Mouse (Mus musculus) left cerebral cortex, adult 2 months (tissue): ENCODE data around the gene Tmem8b. TPM values are rescaled to one million over a fixed set of nuclear protein-coding genes. Genes with fewer than 3 reads are reported as not detected.

Source experiments
- DNase-seq, 2 experiments: peaks; one replicate each; pipeline ENCODE4 v3.0.0; 2021 to 2022; ENCODE audit warnings: low spot score in 2 of 2, mixed read lengths in 1 of 2; ENCODE audit errors: extremely low spot score in 1 of 2
- H3K27ac ChIP-seq: fragments of 200-600 bp; 2 replicates; pipeline ENCODE4 v1.8.1; 2022
- H3K4me3 ChIP-seq: fragments of 200-600 bp; 2 replicates; pipeline ENCODE4 v1.8.1; 2022
- CTCF ChIP-seq: fragments of 200-600 bp; IDR thresholded peaks from 2 replicates; pipeline ENCODE4 v1.8.1; 2022; ENCODE audit warnings: antibody characterized with exemption, mild to moderate bottlenecking, moderate library complexity
- intact Hi-C: fragments of 180-260 bp; cut with DNase I; formaldehyde crosslinking; loops from one replicate; pipeline ENCODE4 v1.15.1; 2025
- microRNA-seq, 2 experiments: library from miRNA; unstranded; fragments of <30 nt; microRNA quantifications; one replicate each; pipeline ENCODE4 v1.2.0; 2021
- total RNA-seq, 2 experiments: library from RNA; stranded (reverse); gene quantifications; 2 replicates each; pipeline ENCODE4 v1.2.3; 2021

Tmem8b gene
- total RNA-seq, 2 experiments from 2014 or later: 63.1 to 66.2 TPM

GRCm38 (mm10) chr4:43727718-43728575 lies 59.2 kb downstream of the Tmem8b start:
- intact Hi-C loops: no loop called here
- Histone ChIP-seq H3K27ac (peak overlapping the region; percentile 51; the same call in 1 of the 2 replicates), H3K4me3 (no peak overlapping the region)
- no peak for TF ChIP-seq CTCF
- no peak for DNase-seq

DNA sequence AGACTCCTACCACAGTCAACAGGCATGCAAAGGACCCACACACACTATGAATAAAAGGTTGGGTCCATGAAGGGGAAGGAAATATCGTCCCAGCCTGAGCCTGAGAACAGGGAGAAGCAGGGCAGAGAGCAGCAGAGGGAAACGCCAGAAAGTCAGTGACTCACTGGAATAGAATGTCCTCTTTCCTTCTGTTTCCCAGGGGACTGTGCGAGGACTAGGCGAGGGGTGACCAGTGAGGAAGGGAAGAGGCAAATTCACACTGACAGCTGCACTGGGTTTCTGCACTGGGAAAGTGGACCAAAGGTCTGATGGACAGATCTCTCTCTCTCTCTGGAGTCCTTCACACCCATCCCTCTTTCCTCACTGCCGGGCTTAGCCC lies 59.8 kb downstream of the Tmem8b start:
- no peak for TF ChIP-seq CTCF
- intact Hi-C loops: no loop called here

DNA sequence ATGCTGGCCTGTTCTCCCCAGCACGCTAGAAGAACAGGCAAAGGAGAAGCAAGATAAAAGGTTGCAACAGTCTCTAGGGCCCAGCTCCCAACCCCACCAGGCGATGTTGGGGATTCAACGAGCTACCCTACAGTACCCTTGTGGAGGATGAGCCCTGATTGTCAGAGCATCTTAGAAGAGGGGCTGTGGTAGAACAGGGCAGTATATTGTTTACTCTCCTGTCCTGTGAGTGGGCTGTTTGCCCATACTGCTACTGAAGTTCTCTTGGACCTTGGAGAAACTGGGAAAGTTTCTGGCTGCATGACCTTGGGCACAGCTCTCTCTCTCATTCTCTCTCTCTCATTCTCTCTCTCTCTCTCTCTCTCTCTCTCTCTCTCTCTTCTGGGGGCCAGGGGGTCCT lies 60.4 kb downstream of the Tmem8b start:
- Histone ChIP-seq H3K27ac (peak overlapping the region; percentile 50; the same call in 1 of the 2 replicates), H3K4me3 (no peak overlapping the region)
- no peak for DNase-seq
- intact Hi-C loops: no loop called here
- TF ChIP-seq CTCF: no peak

More for the DNA sequence above, 59.8 kb downstream of the Tmem8b start:
- Histone ChIP-seq H3K27ac (peak overlapping the region; percentile 51; the same call in 1 of the 2 replicates), H3K4me3 (no peak overlapping the region)
- no peak for DNase-seq

GRCm38 (mm10) chr4:43729794-43730550 lies 61.2 kb downstream of the Tmem8b start, which contains the start of gene Spaar:
Gene Spaar, plus strand, starts transcription at chr4:43730034.
- intact Hi-C loops: no loop called here
- no peak within 1 kb of the TSS for H3K4me3 ChIP-seq
- H3K27ac ChIP-seq: peak within 1 kb of the TSS; percentile 50
- DNase-seq: no peak
- no peak for TF ChIP-seq CTCF

- intact Hi-C loops: no loop called here
- Histone ChIP-seq H3K4me3 (no peak overlapping the region), H3K27ac (peak overlapping the region; percentile 21)
- TF ChIP-seq CTCF: no peak; the same call in 1 of the 2 replicates
- no peak for DNase-seq
These were observed 62.1 kb downstream of the Tmem8b start for GRCm38 (mm10) chr4:43730750-43731297.

DNA sequence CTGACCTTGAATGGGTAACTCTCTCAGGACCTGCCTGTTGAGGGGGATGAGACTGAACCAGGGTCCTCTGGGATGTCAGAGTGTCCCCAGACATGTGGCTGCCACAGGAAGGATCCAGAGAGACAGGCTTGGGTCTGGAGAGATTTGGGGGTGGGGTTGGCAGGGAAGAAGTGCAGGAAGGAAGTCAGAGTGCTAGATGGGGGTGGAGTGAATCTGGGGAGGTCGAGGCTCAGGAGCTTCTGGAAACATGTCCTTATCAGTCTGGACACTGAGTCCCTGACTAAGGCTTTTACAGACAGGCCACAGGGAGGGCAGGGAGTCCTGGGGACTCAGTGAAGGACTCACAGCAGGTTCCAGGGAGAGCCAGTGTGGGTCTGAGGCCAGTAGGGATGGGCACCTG lies 63.4 kb downstream of the Tmem8b start:
- no peak overlapping the region for H3K27ac ChIP-seq
- TF ChIP-seq CTCF: no peak
- no peak for DNase-seq
- no peak overlapping the region for H3K4me3 ChIP-seq
- intact Hi-C loops: no loop called here

GRCm38 (mm10) chr4:43733186-43733585 lies 64.4 kb downstream of the Tmem8b start:
- DNase-seq: no peak
- no peak overlapping the region for H3K27ac ChIP-seq
- intact Hi-C loops: no loop called here
- no peak for TF ChIP-seq CTCF
- no peak overlapping the region for H3K4me3 ChIP-seq

DNA sequence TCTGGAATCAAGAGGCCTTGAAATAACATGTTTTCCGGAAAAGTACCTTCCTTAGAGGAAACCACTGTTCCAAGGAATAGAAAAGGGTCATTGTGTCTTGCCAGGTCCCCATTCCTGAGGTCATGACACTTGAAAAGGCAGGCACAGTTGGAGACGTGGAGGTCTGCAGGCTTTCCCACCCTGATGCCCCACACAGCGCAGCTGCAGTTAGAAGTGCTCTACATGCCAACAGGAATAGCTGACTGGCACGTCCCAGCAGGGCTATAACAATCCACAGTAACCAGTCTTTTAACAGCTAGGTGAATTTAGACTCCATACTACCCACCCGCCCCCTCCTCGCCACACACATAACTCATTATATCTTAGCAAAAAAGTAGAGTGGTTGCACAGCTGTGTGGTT lies 68.4 kb downstream of the Tmem8b start:
- TF ChIP-seq CTCF: no peak
- intact Hi-C loops: no loop called here
- no peak for DNase-seq
- Histone ChIP-seq H3K27ac (no peak overlapping the region), H3K4me3 (no peak overlapping the region)

DNA sequence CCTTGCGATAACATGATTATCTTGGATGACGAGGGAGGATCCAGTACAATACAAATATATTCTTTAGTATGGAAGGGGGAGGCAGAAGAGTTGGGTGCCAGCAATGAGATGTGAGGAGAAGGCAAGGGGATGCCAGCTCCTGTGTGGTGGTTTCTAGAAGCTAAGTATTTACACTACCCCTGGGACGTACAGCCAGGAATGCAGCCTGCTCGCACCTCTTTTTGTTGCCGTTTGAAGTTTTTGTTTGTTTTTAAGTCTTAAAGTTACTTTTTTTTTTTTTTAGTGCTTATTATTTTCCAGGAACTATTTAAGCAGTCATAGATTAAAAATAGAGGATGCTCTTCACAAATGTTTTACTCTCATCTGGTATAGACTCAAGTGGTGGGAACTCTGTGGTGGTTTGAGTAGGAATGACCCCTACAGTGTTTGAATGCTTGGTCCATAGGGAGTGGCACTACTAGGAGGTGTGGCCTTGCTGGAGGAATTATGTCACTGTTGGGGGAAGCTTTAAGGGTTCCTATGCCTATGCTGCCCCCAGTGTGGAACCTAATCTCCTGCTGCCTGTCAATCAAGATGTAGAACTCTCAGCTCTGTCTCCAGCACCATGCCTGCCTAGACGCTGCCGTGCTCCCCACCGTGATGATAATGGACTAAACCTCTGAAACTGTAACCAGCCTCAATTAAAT lies 70.4 kb downstream of the Tmem8b start:
- Histone ChIP-seq H3K27ac (no peak overlapping the region), H3K4me3 (no peak overlapping the region)
- DNase-seq: no peak
- intact Hi-C loops: no loop called here
- no peak for TF ChIP-seq CTCF

GRCm38 (mm10) chr4:43741526-43741925 lies 72.8 kb downstream of the Tmem8b start:
- intact Hi-C loops: loop anchor here (10.0 kb wide), 1 partner anchor 243 kb away; the partner anchor contains the start of gene Ccin
- Histone ChIP-seq H3K4me3 (no peak overlapping the region), H3K27ac (no peak overlapping the region)
- DNase-seq: no peak
- TF ChIP-seq CTCF: no peak

Small RNA genes within 50 kb of the gene (microRNA-seq; reads per million reads assigned to microRNA genes)
- gene Gm25262: 0 to 0.72 reads per million in 2 experiments

Other genes starting within 250 kb of the Tmem8b start
- 1 to 10 TPM in 1 of 2 experiments, under 1 TPM in 1; 0.68 to 1.3 TPM for gene Fam166b, start 239.8 kb upstream of the Tmem8b start, total RNA-seq
- 100 to 1,000 TPM; 102 to 103 TPM for gene Tesk1, start 227.0 kb upstream of the Tmem8b start, total RNA-seq
- gene Cd72, start 214.3 kb upstream of the Tmem8b start, total RNA-seq: 1 to 10 TPM; 1.1 to 1.4 TPM
- not detected for gene Sit1, start 185.2 kb upstream of the Tmem8b start, total RNA-seq
- 10 to 100 TPM; 28.1 to 31.8 TPM for gene Ccdc107, start 176.1 kb upstream of the Tmem8b start, total RNA-seq
- 1 to 10 TPM in 1 of 2 experiments, under 1 TPM in 1; 0.41 to 1.7 TPM for gene Arhgef39, start 169.3 kb upstream of the Tmem8b start, total RNA-seq
- not detected for gene Car9, start 162.0 kb upstream of the Tmem8b start, total RNA-seq
- 1 to 10 TPM; 7.0 to 8.8 TPM for gene Tpm2, start 145.2 kb upstream of the Tmem8b start, total RNA-seq
- 10 to 100 TPM; 74.6 to 77.9 TPM for gene Creb3, start 106.6 kb upstream of the Tmem8b start, total RNA-seq
- gene Tln1, start 106.3 kb upstream of the Tmem8b start, total RNA-seq: 10 to 100 TPM; 50.7 to 52.2 TPM
- gene Rgp1, start 90.3 kb upstream of the Tmem8b start, total RNA-seq: 10 to 100 TPM; 49.6 to 55.4 TPM
- 10 to 100 TPM; 69.2 to 70.6 TPM for gene Gba2, start 90.1 kb upstream of the Tmem8b start, total RNA-seq
- gene Msmp, start 84.5 kb upstream of the Tmem8b start, total RNA-seq: not detected
- gene Npr2, start 37.0 kb upstream of the Tmem8b start, total RNA-seq: 10 to 100 TPM; 60.9 to 62.0 TPM
- gene Spag8, start 15.4 kb upstream of the Tmem8b start, total RNA-seq: 1 to 10 TPM in 1 of 2 experiments, under 1 TPM in 1; 0.95 to 1.6 TPM
- 10 to 100 TPM; 30.9 to 33.5 TPM for gene Hint2, start 12.5 kb upstream of the Tmem8b start, total RNA-seq
- 1 to 10 TPM; 1.8 to 2.2 TPM for gene Fam221b, start 174 bp downstream of the Tmem8b start, total RNA-seq
- not detected for gene Olfr70, start 31.8 kb downstream of the Tmem8b start, total RNA-seq
- gene Olfr71, start 41.3 kb downstream of the Tmem8b start, total RNA-seq: not detected
- gene Hrct1, start 58.2 kb downstream of the Tmem8b start, total RNA-seq: 1 to 10 TPM in 1 of 2 experiments, under 1 TPM in 1; 0.87 to 1.1 TPM
- gene Spaar, start 61.1 kb downstream of the Tmem8b start, total RNA-seq: under 1 TPM; 0.63 to 1.00 TPM
- gene Olfr159, start 102.0 kb downstream of the Tmem8b start, total RNA-seq: not detected
- not detected for gene Olfr156, start 154.9 kb downstream of the Tmem8b start, total RNA-seq
- gene Olfr157, start 171.2 kb downstream of the Tmem8b start, total RNA-seq: not detected
- gene Olfr155, start 182.6 kb downstream of the Tmem8b start, total RNA-seq: not detected
- gene Reck, start 206.6 kb downstream of the Tmem8b start, total RNA-seq: 1 to 10 TPM; 7.6 to 8.6 TPM